Mouse (Mus musculus) megakaryocyte, embryonic 14.5 days (primary cell): ENCODE data around the gene Ldah.

Experiments used
- FLI1 ChIP-seq: IDR thresholded peaks from 2 replicates; pipeline ENCODE4 v1.6.1; 2012; ENCODE audit warnings: low read length, inconsistent platforms, mixed read lengths
- GATA1 ChIP-seq: IDR thresholded peaks from 3 replicates; pipeline ENCODE4 v1.6.1; 2012; ENCODE audit warnings: mixed read lengths, low read length, inconsistent platforms, borderline replicate concordance

- TF ChIP-seq GATA1 (no peak), FLI1 (no peak)
Measured at GRCm38 (mm10) chr12:8232679-8233078, 24.8 kb downstream of the Ldah start.
